10 mouse cellular contexts compared by ENCODE assay signal in genomic region chr5:4916390-4917273, GRCm38 (mm10).
A peak's percentile ranks its signal among the peaks of the same experiment; 100 is the strongest.
DNase-seq lines count a peak whose midpoint lies in the region; ATAC-seq lines count a peak whose summit lies in the region.
"Had no signal": no experiment of that assay in that cellular context is flagged by ENCODE, and none has a peak within 500 bp of the region (broad histone marks: within the 10 kb centered on the region; RNA-seq: fewer than 3 reads in every experiment).

No protein-coding gene starts in this region.

- WGBS in intestine, embryonic 15.5 days, result 80% methylated on average over 10 of the region's 10 CpGs

- no peak overlapping the region for H3K9ac ChIP-seq in intestine, embryonic 15.5 days

- no peaks in the 10 kb centered on the region for H3K27me3 ChIP-seq in intestine, embryonic 15.5 days (replicated peaks)

- no peak overlapping the region for H3K4me2 ChIP-seq in intestine, embryonic 15.5 days (replicated peaks)

- no peak overlapping the region for H3K27ac ChIP-seq in intestine, embryonic 15.5 days

- no peak for ATAC-seq in intestine, embryonic 15.5 days

- DNase-seq in right cerebral cortex, adult 18-20 months, result peak; percentile 60
- DNase-seq in right cerebral cortex, postnatal 14 days, result no peak
- peak; percentile 52 to 66 for DNase-seq in cerebellum, postnatal 14 days
- DNase-seq in kidney, postnatal 10 days, result peak; percentile 43
- DNase-seq in B cell, adult 2 months, result no peak
- DNase-seq in retina, postnatal 1 day, result no peak
- DNase-seq: adrenal gland, adult 8-10 months; spleen, adult 18-20 months; thymus, postnatal 36 days had no signal

- no peaks in the 10 kb centered on the region for H3K9me3 ChIP-seq in intestine, embryonic 15.5 days

- no peaks in the 10 kb centered on the region for H3K4me1 ChIP-seq in intestine, embryonic 15.5 days (replicated peaks)

- no peak overlapping the region for H3K4me3 ChIP-seq in intestine, embryonic 15.5 days (replicated peaks)

- no peaks in the 10 kb centered on the region for H3K36me3 ChIP-seq in intestine, embryonic 15.5 days

Comparison
In these comparisons a context has a peak if more than half of its experiments do, and no peak if none do; other contexts are left out.
1. DNase-seq: peak in right cerebral cortex, adult 18-20 months (single experiment), cerebellum, postnatal 14 days (2 of 2) and kidney, postnatal 10 days (single experiment); none in right cerebral cortex, postnatal 14 days (single experiment), B cell, adult 2 months (0 of 2) and retina, postnatal 1 day (single experiment).